Mouse (Mus musculus): Measurements from ENCODE around the gene Trim63.

DNA sequence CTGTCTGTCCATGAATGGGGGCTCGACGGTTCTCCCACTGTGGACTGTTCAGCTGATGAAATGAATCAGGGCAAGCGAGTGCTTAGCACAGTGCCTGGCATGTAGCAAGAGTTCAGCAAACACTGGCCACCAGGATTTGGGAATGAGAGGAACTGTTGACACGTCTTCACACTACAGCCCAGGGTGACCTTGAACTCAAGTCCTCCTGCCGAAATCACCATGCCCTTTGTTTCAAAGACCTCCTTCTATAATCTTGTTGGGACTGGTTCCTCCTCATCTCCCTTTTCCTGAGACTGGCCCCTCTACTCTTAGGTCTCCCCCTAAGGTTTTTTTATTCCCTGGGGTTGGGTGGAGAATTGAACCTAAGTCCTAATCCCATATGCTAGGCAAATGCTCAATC, 2.6 kb upstream of the Trim63 start:
- no peak for TF ChIP-seq POLR2A (IDR thresholded peaks at IDR 0.05; ENCODE audit: low read depth, low read length)
- no peak for TF ChIP-seq CTCF (conservative IDR thresholded peaks at IDR 0.05 in 1 of 2, IDR thresholded peaks at IDR 0.05 in 1 of 2; ENCODE audit: low read depth in 2 of 2, low read length in 2 of 2)
- no peak for TF ChIP-seq NELFE (IDR thresholded peaks at IDR 0.05; ENCODE audit: low read depth, low read length)
- no peak for TF ChIP-seq UBTF (IDR thresholded peaks at IDR 0.05; ENCODE audit: low read depth, low read length)
- TF ChIP-seq JUND (conservative IDR thresholded peaks at IDR 0.05; ENCODE audit: low read depth, low read length), result no peak
